Mouse (Mus musculus): Measurements from ENCODE around the gene Cenpl. TPM values are rescaled to one million over a fixed set of nuclear protein-coding genes. Genes with fewer than 3 reads are reported as not detected.
A peak's percentile ranks its signal among the peaks of the same experiment; 100 is the strongest.

The Cenpl gene
- polyA plus RNA-seq, 1 experiment from 2014 or later, result 38.3 TPM

GRCm38 (mm10) chr1:161034435-161035280 lies 35.9 kb upstream of the Cenpl start, which contains the start of gene Zbtb37:
Zbtb37 (minus strand) TSS chr1:161034849.
- H3K4me2 ChIP-seq (ENCODE audit: low read depth, low read length), result peak within 1 kb of the TSS; percentile 87
- no peaks in the 10 kb centered on the region for H3K9me3 ChIP-seq (ENCODE audit: control insufficient read depth, low read length)
- H3K27ac ChIP-seq (ENCODE audit: low read length), result peak within 1 kb of the TSS; percentile 94
- H3K9ac ChIP-seq (ENCODE audit: low read length), result peak within 1 kb of the TSS; percentile 96
- peaks cover 37% of the 10 kb centered on the region for H3K36me3 ChIP-seq (ENCODE audit: control insufficient read depth, insufficient read depth, low read length)
- H3K27me3 ChIP-seq (ENCODE audit: control insufficient read depth, insufficient read depth, low read depth, low read length), result no peaks in the 10 kb centered on the region
- under 1% methylated on average over 65 of the region's 76 CpGs for WGBS
- peak; percentile 94 for ATAC-seq (ENCODE audit: low read depth)
- peaks cover 15% of the 10 kb centered on the region for H3K4me1 ChIP-seq (replicated peaks; ENCODE audit: control insufficient read depth, insufficient read depth, low read length)
- peak within 1 kb of the TSS; percentile 90 for H3K4me3 ChIP-seq (ENCODE audit: low read length)

GRCm38 (mm10) chr1:161035281-161035785 lies 35.2 kb upstream of the Cenpl start:
- peak; percentile 7; the same call in 1 of the 2 replicates for ATAC-seq (ENCODE audit: low read depth)
- peaks cover 37% of the 10 kb centered on the region for H3K36me3 ChIP-seq (ENCODE audit: control insufficient read depth, insufficient read depth, low read length)
- H3K4me1 ChIP-seq (replicated peaks; ENCODE audit: control insufficient read depth, insufficient read depth, low read length), result peaks cover 15% of the 10 kb centered on the region
- H3K9me3 ChIP-seq (ENCODE audit: control insufficient read depth, low read length), result no peaks in the 10 kb centered on the region
- peak overlapping the region; percentile 90 for H3K4me3 ChIP-seq (ENCODE audit: low read length)
- peak overlapping the region; percentile 89 for H3K27ac ChIP-seq (ENCODE audit: low read length)
- H3K9ac ChIP-seq (ENCODE audit: low read length), result peak overlapping the region; percentile 96
- H3K27me3 ChIP-seq (ENCODE audit: control insufficient read depth, insufficient read depth, low read depth, low read length), result no peaks in the 10 kb centered on the region
- peak overlapping the region; percentile 87 for H3K4me2 ChIP-seq (ENCODE audit: low read depth, low read length)
- WGBS, result under 1% methylated on average over 14 of the region's 14 CpGs

- WGBS, result under 1% methylated on average over 6 of the region's 6 CpGs
- H3K27me3 ChIP-seq (ENCODE audit: control insufficient read depth, insufficient read depth, low read depth, low read length), result no peaks in the 10 kb centered on the region
- H3K27ac ChIP-seq (ENCODE audit: low read length), result peak overlapping the region; percentile 89
- no peaks in the 10 kb centered on the region for H3K9me3 ChIP-seq (ENCODE audit: control insufficient read depth, low read length)
- peak overlapping the region; percentile 96 for H3K9ac ChIP-seq (ENCODE audit: low read length)
- H3K4me3 ChIP-seq (ENCODE audit: low read length), result peak overlapping the region; percentile 90
- ATAC-seq (ENCODE audit: low read depth), result no peak
- peaks cover 15% of the 10 kb centered on the region for H3K4me1 ChIP-seq (replicated peaks; ENCODE audit: control insufficient read depth, insufficient read depth, low read length)
- peaks cover 35% of the 10 kb centered on the region for H3K36me3 ChIP-seq (ENCODE audit: control insufficient read depth, insufficient read depth, low read length)
- H3K4me2 ChIP-seq (ENCODE audit: low read depth, low read length), result peak overlapping the region; percentile 87
Observed at GRCm38 (mm10) chr1:161035786-161036404, 34.6 kb upstream of the Cenpl start.

DNA sequence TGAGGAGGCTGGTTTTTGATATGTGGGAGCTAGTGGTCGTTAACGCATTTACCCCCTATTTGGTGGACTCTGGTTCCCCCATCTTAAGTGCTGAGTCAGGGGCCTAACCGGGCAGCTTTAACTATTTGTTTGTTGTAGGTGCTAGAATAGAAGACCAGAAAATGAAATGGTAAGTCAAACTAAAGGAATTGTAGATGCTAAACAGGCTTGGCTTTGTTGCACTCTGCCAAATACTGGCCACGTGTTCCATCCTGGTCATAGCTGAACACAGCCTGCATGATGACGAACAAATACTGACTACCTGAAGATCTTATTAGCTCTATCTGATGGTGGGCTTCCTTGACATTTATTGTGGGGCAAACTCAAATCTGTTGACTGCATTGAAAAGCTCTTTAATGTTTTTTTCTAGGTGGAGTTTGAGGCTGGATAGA lies 34.1 kb upstream of the Cenpl start:
- Histone ChIP-seq H3K27ac (ENCODE audit: low read length) (peak overlapping the region; percentile 89), H3K4me1 (replicated peaks; ENCODE audit: control insufficient read depth, insufficient read depth, low read length) (peaks cover 15% of the 10 kb centered on the region), H3K36me3 (ENCODE audit: control insufficient read depth, insufficient read depth, low read length) (peaks cover 31% of the 10 kb centered on the region), H3K4me2 (ENCODE audit: low read depth, low read length) (peak overlapping the region; percentile 87), H3K9ac (ENCODE audit: low read length) (peak overlapping the region; percentile 96), H3K9me3 (ENCODE audit: control insufficient read depth, low read length) (no peaks in the 10 kb centered on the region), H3K27me3 (ENCODE audit: control insufficient read depth, insufficient read depth, low read depth, low read length) (no peaks in the 10 kb centered on the region), H3K4me3 (ENCODE audit: low read length) (peak overlapping the region; percentile 90)
- WGBS, result under 1% methylated on average over 5 of the region's 5 CpGs
- no peak for ATAC-seq (ENCODE audit: low read depth)

DNA sequence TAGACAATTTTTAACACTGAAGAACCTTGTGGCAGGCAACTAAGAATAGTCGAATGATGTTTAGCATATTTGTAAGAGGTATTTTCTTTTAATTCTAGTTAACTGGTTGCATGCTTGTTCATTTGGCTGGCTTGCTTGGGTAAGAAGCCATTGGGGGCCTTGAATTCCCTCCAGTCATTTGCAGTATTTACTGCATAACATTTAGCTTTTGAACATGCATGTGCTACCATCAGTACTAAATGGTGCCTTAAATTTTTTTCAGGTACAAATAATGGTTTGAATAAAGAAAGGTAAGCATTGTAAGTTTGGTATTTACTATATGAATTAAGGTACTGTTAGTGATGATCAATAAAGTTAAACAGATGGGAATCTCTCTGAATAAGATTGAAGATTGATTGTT lies 33.5 kb upstream of the Cenpl start:
- peak overlapping the region; percentile 89; the same call in 1 of the 2 replicates for H3K27ac ChIP-seq (ENCODE audit: low read length)
- H3K27me3 ChIP-seq (ENCODE audit: control insufficient read depth, insufficient read depth, low read depth, low read length), result no peaks in the 10 kb centered on the region
- H3K36me3 ChIP-seq (ENCODE audit: control insufficient read depth, insufficient read depth, low read length), result peaks cover 31% of the 10 kb centered on the region
- ATAC-seq (ENCODE audit: low read depth), result no peak
- peak overlapping the region; percentile 96 for H3K9ac ChIP-seq (ENCODE audit: low read length)
- peak overlapping the region; percentile 87 for H3K4me2 ChIP-seq (ENCODE audit: low read depth, low read length)
- peak overlapping the region; percentile 90 for H3K4me3 ChIP-seq (ENCODE audit: low read length)
- no peaks in the 10 kb centered on the region for H3K9me3 ChIP-seq (ENCODE audit: control insufficient read depth, low read length)
- 2% methylated on average over 1 of the region's 1 CpGs for whole genome bisulfite sequencing
- H3K4me1 ChIP-seq (replicated peaks; ENCODE audit: control insufficient read depth, insufficient read depth, low read length), result peaks cover 15% of the 10 kb centered on the region

GRCm38 (mm10) chr1:161037599-161037998 lies 32.9 kb upstream of the Cenpl start:
- H3K36me3 ChIP-seq (ENCODE audit: control insufficient read depth, insufficient read depth, low read length), result peaks cover 26% of the 10 kb centered on the region
- WGBS, result 10% methylated on average over 3 of the region's 3 CpGs
- no peak overlapping the region for H3K27ac ChIP-seq (ENCODE audit: low read length)
- ATAC-seq (ENCODE audit: low read depth), result no peak
- peaks cover 15% of the 10 kb centered on the region for H3K4me1 ChIP-seq (replicated peaks; ENCODE audit: control insufficient read depth, insufficient read depth, low read length)
- peak overlapping the region; percentile 32 for H3K4me3 ChIP-seq (ENCODE audit: low read length)
- no peaks in the 10 kb centered on the region for H3K9me3 ChIP-seq (ENCODE audit: control insufficient read depth, low read length)
- peak overlapping the region; percentile 42 for H3K9ac ChIP-seq (ENCODE audit: low read length)
- peak overlapping the region; percentile 47 for H3K4me2 ChIP-seq (ENCODE audit: low read depth, low read length)
- H3K27me3 ChIP-seq (ENCODE audit: control insufficient read depth, insufficient read depth, low read depth, low read length), result no peaks in the 10 kb centered on the region

GRCm38 (mm10) chr1:161038004-161038403 lies 32.5 kb upstream of the Cenpl start:
- Histone ChIP-seq H3K4me1 (replicated peaks; ENCODE audit: control insufficient read depth, insufficient read depth, low read length) (peaks cover 15% of the 10 kb centered on the region), H3K27me3 (ENCODE audit: control insufficient read depth, insufficient read depth, low read depth, low read length) (no peaks in the 10 kb centered on the region), H3K4me3 (ENCODE audit: low read length) (peak overlapping the region; percentile 15; the same call in 1 of the 2 replicates), H3K9ac (ENCODE audit: low read length) (no peak overlapping the region), H3K36me3 (ENCODE audit: control insufficient read depth, insufficient read depth, low read length) (peaks cover 26% of the 10 kb centered on the region), H3K9me3 (ENCODE audit: control insufficient read depth, low read length) (no peaks in the 10 kb centered on the region), H3K27ac (ENCODE audit: low read length) (peak overlapping the region; percentile 13; the same call in 1 of the 2 replicates), H3K4me2 (ENCODE audit: low read depth, low read length) (peak overlapping the region; percentile 31; the same call in 1 of the 2 replicates)
- WGBS, result 34% methylated on average over 3 of the region's 3 CpGs
- ATAC-seq (ENCODE audit: low read depth), result no peak

DNA sequence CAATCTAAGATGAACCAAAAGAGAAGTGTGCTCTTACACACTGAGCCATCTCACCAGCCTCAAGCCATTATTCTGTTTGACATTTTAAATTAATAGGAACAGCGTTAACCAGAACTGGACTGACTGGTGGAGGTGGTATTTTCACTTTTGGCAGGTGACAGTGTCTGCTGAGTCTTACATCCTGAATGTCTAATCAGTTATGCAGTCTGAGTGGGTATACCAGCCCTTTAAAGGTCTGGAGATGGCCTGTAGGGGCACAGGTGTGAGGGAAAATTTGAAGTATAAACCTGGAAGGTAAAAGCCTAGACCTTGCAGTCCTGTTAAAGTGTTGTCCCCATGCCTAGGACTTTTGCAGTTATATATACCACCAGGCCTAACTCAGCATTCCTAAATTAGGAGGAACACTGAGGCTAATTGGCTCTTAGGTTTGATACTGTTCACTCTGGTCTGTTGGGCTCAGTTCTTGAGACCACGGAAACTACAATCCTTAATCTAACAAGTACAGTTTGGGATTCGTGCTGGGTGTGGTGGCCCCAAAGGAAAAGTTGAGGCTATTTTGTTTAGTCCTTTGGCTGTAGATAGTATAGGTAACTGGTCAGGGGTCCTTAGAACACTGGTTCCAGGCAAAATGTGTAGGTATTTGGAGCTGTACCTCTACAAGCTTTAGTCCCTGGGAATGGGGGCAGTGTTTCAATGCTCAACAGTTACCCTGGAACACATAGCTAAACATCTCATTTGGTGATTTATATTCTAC lies 31.4 kb upstream of the Cenpl start:
- Histone ChIP-seq H3K9ac (ENCODE audit: low read length) (no peak overlapping the region), H3K36me3 (ENCODE audit: control insufficient read depth, insufficient read depth, low read length) (peaks cover 26% of the 10 kb centered on the region), H3K27me3 (ENCODE audit: control insufficient read depth, insufficient read depth, low read depth, low read length) (no peaks in the 10 kb centered on the region), H3K27ac (ENCODE audit: low read length) (peak overlapping the region; percentile 24; the same call in 1 of the 2 replicates), H3K4me2 (ENCODE audit: low read depth, low read length) (no peak overlapping the region), H3K4me1 (replicated peaks; ENCODE audit: control insufficient read depth, insufficient read depth, low read length) (peaks cover 11% of the 10 kb centered on the region), H3K9me3 (ENCODE audit: control insufficient read depth, low read length) (no peaks in the 10 kb centered on the region), H3K4me3 (ENCODE audit: low read length) (no peak overlapping the region)
- no peak for ATAC-seq (ENCODE audit: low read depth)
- WGBS, result 12% methylated on average over 3 of the region's 3 CpGs
